Mouse (Mus musculus) layer of hippocampus, adult 8-10 months (tissue): ENCODE results near the gene Slamf9. TPM values are rescaled to one million over a fixed set of nuclear protein-coding genes. Genes with fewer than 3 reads are reported as not detected.

Experiments used
- DNase-seq, 2 experiments: peaks; one replicate each; pipeline ENCODE4 v3.0.0; 2022; ENCODE audit warnings: low spot score in 2 of 2
- total RNA-seq, 4 experiments: library from RNA; stranded (reverse); gene quantifications; 2 replicates each; pipeline ENCODE4 v1.2.4; 2022

Slamf9 gene
- total RNA-seq, 4 experiments from 2014 or later: 7.5 to 8.6 TPM; not detected in 2

DNA sequence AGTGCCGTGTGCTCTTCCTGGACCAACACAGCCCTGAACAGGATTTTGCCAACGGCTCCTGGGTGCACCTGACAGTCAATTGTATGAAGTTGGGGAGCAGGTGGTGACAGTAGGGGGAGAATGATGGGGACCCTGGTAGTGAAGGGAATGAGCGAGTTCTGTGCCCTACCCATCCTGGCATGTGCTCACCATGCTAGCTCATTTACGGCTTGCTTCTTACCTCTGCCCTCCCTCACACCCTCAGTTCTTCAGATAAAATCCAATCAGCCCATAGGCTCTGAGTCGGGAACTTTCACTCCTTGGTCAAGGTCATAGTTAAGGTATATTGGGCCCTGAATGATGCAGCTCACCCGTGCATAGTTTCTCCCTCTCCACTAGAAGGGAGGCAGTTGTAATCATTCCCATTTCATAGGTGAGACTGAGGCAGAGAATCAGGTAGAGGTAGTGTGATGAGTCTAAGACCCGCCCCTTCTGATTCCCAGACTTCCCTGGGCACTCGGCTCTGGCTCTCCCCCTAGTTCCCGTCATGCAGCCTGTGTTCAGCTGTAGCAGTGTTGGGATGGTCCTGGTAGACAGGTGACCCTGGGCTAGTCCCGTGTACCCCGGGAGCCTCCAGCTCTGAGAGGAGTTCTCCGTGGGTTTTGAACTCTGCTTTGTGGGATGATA lies 14.6 kb downstream of the Slamf9 start:
- no peak for DNase-seq

DNA sequence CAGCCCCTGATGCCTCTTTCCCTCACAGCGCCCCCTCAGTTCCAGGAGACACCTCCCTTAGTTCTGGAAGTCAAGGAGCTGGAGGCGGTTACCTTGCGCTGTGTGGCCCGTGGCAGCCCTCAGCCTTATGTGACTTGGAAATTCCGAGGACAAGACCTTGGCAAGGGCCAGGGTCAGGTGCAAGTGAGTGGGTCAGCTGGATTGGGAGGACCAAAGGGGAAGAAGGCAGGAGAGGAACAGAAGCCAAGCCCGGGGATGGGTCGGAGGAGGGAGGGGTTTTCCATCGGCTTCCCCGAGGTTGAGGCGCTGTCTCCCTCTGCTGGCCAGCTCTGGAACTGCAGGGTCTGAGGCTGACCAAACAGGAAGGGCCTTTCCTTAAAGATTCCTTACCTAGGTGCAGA lies 15.1 kb downstream of the Slamf9 start:
- DNase-seq: peak; percentile 64 to 87

DNA sequence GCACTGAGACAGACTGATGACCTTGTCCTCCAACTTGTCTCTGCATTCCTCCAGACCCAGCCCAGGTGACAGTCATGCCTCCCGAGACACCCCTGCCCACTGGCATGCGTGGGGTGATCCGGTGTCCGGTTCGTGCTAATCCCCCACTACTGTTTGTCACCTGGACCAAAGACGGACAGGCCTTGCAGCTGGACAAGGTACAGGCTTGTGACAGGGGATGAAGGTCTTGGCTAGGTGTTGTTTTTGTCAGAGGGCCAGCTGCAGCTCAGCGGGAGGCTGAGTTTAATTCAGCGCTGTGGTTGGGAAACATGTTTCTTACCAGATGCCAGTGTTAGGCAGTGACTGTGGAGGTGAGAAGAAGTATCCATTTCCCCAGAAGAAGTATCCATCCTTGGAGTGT lies 16.9 kb downstream of the Slamf9 start:
- DNase-seq: no peak

DNA sequence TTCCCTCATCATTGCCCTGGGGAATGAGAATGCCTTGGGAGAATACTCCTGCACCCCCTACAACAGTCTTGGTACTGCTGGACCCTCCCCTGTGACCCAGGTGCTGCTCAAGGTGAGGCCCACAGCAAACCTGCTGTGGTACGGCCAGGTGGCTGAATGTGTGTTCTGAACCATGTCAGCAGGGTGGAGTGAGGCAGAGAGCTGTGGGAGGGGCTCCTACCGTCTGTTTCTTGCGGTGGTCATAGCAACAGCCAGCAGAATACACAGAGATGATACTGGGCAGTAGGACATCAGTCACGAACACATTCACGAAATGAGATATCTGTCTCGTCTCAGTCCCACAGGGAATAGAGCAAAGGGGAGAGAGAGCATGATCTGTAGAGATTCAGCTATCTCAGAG lies 18.4 kb downstream of the Slamf9 start:
- DNase-seq: no peak

DNA sequence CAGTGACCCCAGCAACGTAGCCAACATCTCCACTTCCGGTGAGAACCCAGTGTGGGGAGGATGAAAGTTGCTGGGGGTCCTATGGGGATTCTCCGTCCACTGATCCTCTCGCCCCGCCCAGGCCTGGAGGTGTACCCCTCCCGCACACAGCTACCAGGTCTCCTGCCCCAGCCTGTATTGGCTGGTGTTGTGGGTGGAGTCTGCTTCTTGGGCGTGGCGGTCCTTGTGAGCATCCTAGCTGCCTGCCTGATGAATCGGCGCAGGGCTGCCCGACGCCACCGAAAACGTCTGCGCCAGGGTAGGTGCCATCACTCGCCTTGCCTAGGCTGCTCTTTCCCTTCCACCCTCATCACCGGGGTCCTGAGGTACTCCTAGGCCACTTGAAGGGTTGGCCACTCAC lies 20.9 kb downstream of the Slamf9 start:
- no peak for DNase-seq

DNA sequence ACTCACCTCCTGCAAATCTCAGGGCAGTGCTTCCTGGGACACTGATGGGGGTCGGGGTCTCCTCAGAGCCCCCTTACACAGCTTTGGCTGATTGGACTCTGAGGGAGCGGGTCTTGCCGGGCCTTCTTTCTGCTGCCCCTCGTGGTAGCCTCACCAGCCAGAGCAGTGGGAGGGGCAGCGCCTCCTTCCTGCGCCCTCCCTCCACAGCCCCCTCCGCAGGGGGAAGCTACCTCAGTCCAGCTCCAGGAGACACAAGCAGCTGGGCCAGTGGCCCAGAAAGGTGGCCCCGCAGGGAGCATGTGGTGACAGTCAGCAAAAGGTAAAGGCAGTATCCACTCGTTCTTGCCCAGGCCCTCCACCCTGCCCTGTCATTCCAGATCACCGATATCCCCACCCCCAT lies 22.3 kb downstream of the Slamf9 start:
- no peak for DNase-seq

DNA sequence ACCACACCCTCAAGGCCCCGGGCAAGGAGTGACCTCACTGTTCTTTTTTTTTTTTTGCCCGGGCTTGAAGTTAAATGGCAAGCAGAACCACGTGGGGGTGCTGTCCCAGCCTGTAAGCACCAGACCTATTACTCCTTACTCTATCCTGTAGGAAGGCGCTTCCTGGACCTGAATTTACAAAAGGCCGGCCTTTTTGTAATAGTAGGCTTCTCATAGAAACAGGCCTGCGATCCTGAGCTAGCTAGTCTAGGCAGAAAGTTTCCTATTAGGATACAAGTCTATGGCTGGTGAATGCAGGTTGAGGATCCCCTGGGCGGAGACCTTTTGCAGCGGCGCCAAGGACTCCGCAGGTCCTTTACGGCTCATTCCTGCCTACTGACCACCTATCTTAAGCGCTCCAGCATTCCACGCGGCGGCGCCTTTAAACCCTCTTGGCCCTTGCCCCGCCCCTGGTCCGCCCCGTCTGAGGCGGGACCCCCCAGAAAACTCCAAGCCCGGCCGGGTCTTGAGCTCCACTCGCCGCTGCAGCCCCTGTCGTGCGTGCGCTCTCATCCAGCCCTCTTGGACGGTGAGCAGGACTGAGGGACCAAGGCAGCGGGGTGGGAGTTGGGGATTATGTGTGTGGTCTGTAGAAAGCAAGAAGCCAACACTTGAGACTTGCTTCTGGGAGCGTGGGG lies 24.7 kb downstream of the Slamf9 start, which contains the start of gene Tagln2:
Gene Tagln2, plus strand, starts transcription at position 283 of the 677 bp plus-strand sequence.
- DNase-seq: no peak

DNA sequence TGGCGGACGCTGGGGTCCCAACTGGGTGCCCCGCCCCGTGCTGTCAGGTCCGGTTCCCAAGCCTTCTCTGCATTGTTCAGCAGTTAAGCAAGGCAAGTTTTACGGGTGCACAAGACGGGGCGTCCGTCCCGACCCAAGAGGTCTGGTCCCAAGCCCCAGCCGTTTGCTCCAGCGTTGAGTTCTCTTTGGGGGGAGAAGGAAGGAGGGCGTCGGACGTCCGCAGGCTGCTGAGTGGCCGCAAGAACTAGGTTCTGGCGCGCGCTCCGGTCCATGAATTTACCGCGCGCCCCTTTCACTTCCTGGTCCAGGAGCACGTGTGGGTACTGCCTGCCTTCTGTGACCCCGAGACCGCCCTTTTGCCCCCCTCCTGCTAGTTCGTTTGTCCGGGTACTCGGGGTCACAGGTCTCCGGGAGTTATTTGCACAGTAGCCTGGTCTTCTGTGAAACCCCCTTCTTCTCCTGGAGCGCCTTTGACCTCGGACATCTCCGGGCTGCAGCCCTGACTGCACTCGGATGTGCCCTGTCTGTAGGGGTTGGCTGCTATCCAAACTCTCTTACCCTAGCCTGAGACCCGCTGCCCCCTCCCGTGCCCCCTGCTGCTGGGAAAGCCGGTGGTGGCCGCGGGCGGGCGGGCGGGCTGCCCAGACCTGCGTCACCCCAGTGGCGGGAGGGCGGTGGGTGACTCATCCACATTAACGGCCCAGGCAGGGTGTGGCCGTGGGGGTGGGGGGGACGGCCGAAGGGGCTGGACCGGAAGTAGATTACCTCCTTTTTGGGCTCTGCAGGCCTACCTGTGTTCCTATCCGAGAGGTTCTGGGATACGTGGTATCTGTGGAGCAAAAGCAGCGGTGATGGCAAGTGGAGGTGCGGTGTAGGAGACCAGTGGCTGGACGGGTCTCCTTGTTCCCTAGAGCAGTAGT lies 25.6 kb downstream of the Slamf9 start:
- no peak for DNase-seq

DNA sequence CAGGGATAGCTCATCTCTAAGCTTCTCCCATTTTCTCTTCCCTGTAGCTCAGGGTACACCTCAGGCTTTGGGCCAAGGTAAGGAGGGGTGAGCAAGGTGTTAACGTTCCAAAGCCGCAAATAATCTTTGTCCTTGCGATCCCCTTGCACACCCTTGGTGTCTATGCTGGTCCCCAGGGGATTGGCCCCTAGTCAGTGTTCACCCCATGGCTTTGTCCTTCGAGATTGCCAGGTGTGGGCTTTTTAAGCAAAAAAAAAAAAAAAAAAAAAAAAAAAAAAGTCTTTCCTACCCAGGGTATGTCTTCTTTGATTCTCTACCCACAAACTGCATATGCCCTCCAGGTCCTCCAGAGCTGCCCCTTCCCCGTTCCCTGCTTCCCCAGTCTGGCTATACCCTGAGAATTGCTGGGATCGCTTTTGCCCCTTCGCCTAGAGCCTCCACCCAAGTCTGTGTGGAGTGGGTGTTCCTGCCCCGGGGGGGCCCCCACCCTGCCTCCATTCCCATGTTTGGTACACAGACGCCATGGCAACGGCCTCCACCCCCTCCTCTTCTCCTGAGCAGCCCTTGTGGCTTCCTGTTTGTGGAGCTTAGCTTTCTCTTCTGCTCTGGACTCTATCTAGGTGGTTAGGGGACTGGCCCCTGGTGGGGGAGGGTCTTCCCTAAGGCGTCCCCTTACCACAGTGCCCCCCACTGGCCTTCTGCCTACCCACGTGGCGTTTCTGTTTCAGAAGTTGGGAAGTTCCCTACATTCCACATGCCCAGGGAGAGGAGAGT lies 26.4 kb downstream of the Slamf9 start:
- no peak for DNase-seq

DNA sequence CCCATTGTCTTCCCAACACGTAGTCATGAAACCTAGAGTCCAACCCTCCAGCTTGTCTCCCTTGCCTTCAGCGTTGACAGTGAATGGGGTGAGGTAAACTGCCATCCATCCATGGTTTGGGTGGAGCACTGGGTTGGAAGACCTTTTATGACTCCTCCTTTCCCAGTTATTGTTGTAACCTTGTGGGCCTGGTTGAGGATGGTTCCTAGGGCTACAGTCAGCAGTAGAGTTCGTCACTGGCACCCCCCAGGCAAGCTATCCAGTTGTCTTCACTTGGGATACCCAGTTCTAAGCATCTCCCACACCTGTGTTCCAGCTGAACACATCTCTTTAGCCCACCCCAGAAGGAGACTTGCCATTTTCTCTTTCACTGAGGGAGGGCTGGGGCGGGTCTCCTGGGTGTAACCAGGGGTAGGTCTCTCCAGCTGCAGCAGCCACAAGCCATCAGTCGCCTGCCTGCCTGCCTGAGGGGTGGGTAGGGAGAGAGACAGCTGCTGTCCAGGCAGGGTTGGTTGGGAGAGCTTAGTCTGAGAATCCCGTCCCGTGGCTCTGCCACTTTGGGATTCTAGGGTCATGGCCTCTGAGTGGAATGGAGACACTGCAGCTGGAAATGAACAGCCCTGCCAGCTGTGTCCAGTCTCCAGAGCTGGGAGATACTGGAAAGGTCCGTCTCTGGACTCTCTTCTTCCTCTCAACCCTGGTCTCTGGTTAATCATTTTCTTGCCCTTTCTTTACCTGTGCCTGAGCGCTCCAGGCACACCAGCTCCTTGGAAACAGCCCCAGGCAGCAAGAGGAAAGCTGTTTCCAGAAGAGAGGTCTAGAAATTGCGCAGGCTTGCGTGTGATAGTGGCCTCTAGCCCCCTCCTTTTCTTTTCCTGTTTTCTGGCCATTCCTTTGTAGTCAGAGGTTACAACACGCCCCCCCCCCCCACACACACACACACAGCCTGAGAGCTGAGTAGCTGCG lies 27.3 kb downstream of the Slamf9 start:
- no peak for DNase-seq

DNA sequence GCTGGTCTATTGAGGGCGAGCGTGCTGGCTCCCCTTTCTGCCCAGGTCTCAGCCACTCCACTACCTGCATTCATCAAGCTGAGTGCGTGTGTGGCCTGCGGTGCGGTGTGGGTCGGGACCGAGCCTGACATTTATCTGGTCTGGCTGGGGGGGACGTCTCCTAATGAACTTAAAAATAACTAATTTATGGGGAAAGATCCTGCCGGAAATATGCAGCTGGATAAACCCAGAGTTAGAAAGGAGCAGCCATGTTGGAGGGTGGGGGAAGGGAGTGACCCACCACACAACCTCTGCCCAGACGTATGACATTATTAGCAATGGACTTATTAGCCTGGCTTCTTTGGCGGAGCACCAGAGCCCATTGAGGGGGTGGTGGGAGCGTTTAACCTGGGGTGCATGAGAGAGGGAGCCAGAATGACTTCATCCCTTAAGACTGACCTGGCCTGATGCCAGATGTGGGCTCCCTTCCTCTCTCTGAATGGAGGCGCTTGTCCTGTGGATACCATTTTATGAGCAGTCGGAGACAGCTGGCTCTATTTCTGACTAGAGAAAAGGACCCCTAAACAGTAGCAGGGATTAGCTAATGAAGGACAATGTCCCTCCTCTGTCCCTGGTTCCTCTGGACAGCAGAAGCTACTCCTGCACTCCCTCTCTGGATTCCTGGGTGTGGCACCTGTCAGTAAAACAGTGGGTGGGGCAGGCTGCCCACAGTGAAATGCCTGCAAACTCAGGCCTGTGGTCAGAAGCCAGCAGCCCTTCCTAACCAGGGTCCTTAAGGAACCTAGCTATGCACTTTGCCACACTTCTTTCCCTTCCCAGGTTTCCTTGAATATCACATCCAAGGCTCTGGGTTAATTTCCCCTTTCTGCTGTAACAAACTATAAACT lies 28.2 kb downstream of the Slamf9 start:
- no peak for DNase-seq

DNA sequence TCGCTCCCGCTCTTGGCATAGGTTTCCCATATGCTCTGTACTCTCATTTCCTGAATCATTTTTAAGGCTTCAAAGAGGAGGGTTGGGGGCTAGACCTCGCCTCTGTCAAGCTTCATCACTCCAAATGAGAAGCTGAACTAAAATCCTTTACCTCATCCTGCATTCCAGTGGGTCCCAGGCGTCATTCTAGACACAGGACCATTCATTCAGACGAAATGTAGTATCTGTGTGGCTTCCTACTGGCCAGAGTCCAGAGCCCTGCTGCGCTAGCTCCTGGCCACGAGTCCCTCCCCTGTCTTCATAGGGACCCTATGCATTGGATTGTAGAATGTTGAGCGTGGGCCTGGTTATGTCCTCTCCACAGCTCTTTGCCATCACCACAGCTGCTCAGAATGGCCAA lies 29.6 kb downstream of the Slamf9 start:
- DNase-seq: no peak

DNA sequence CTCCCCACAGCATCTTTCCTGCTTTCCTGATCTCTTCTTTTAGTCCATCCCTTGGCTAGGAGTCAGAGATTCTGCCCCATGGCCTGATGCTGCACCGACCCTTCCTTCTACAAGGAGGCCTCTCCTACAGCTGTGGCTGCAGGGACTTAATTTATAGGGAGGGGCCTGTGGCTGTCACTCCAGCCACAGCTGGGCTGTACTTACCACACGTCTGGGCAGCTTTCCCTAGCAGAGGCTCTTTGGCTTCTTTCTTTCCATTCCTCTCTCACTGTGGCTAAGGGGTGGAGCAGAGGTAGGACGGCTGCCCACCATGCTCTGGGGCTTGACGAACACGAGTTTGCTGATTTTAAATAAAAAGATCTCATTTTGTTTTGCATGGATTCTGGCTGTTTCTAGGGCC lies 31.8 kb downstream of the Slamf9 start:
- no peak for DNase-seq

DNA sequence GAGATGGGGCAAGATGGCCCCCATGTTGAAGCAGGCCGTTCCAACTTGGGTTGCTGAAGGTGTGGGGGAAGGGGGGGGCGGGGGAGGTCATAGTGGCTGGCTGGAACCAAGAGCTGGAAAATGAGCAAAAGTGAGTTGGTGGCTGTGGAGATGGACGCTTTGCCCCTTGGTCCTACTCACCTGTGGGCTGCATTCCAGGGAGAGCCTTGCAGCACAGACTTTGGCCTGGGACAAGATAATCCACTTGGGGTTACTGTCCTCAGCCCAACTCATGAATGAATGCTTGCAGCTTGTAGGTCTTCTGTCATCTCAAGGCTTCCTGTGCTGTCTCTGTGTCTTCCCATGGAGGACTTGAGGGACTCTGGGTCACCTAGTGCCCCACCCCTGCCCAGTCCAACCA lies 32.5 kb downstream of the Slamf9 start:
- no peak for DNase-seq

DNA sequence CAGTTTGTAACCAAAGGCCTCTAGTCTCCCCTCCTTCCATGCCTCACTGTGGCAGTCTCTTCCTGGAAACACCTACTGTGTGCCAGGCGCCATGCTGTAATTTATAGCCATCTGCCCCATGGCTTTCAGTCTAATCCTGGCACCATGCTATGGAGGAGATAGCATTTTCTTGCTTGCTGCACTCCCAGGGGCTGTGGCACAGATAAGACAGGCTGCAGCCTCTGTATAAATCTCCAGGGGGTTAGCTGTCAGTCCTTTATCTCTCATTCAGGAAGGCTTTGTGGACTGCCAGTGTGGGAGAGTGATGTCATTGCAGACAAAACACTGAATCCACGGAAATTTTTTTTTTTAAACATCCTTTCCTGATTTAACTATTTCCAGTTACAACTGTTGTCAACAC lies 33.0 kb downstream of the Slamf9 start:
- DNase-seq: no peak

DNA sequence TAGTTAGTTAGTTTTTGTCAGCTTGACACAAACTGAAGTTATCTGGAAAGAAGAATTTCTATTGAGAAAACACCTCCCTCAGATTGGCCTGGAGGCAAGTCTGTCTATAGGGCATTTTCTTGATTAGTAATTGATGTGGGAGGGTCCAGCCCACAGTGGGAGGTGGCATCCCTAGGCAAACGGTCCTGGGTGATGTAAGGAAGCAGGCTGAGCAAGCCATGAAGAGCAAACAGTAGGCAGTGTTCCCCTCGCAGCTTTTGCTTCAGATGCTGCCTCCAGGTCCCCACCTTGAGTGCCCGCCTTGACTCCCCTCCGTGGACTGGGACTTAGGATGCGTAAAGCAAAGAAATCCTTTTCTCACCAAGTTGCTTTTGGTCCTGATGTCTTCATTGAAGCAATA lies 34.1 kb downstream of the Slamf9 start:
- no peak for DNase-seq

DNA sequence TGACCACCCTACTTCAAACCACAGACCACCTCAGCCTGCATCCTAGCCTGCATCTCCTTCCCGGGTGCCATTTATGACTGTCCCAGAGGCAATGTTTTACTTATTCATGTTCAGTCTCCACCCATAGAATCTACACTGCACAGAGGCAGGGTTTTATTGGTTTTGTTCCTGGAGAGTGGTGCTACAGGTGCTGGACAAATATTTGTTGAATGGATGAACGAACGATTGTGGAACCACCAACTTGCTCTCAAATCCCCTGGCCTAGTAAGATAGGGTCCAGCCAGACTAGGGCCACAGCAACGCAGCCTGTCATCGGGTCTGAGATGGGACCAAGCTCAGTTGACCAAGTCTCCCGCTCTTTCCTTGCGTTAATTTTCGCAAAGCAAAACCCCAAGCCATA lies 34.8 kb downstream of the Slamf9 start:
- no peak for DNase-seq

DNA sequence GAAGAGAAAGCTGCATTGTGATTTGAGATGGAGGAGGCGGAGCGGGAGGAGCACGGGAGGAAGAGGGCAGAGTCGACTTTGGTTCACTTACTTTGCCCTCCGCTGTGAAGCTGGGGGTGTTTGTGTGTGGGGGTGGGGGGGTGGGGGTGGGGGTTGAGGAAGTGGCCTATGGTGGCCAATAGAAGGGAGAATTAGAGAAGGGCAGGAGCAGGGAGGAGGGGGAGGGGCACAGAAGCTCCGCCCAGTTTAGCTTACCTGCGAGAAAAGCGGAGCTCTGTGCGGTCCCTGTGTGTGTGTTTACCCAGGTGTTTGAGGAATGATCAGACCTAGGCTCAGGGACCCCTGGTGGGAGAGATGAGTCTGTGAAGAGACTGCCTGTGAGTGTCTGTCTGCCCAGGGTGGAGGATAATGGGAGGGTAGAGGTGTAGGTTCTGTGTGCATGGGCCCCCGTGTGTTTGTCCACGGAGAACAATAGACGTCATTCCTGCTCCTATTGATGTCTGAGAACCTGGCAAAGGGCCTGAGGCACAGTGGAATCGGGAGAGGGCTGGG lies 35.3 kb downstream of the Slamf9 start:
- DNase-seq: no peak

DNA sequence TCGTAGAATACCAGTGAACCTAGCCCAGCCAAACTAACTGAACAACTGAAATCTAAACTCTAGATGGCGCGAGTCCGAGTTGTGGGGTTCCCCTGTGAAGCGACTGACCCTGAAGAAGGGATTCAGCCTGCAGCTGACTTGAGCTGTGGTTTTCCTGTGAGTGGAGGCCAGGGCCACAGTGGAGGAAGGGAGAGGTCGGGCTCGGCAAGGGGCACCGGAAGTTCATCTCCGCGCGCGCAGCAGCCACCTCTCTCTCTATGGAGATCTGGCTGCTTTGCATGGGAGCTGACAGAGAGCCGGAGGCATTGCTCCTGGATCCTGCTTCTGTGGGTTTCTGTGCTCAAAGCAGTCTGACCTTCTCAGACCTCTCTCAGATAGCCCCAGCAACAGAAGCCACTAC lies 37.8 kb downstream of the Slamf9 start:
- no peak for DNase-seq
